Mouse (Mus musculus) activated CD4-positive, CD25-positive, alpha-beta regulatory T cell, adult 4 months (primary cell): Measurements from ENCODE around the gene Nup188. TPM values are rescaled to one million over a fixed set of nuclear protein-coding genes. Genes with fewer than 3 reads are reported as not detected.

Experiments used
- ATAC-seq: one replicate; pipeline ENCODE4 v1.8.0; 2017
- polyA plus RNA-seq, 2 experiments: library from polyadenylated mRNA; unstranded; fragments of 100-300 nt; shearing (Covaris generic); gene quantifications; one replicate each; pipeline ENCODE4 v1.2.1; 2017

The Nup188 gene
- polyA plus RNA-seq, 2 experiments from 2014 or later, result 25.8 to 30.6 TPM

GRCm38 (mm10) chr2:30389000-30389399, 102.8 kb downstream of the Nup188 start:
- ATAC-seq, result no peak

GRCm38 (mm10) chr2:30392114-30392576, 105.9 kb downstream of the Nup188 start, which contains the start of gene Dolpp1:
Gene Dolpp1 (plus strand): TSS chr2:30392254.
- ATAC-seq, result peak; percentile 97

GRCm38 (mm10) chr2:30392577-30393369, 106.6 kb downstream of the Nup188 start:
- peak; percentile 9 for ATAC-seq

GRCm38 (mm10) chr2:30393370-30393656, 107.1 kb downstream of the Nup188 start:
- no peak for ATAC-seq

Other genes starting within 250 kb of the Nup188 start
- gene Wdr34, start 237.5 kb upstream of the Nup188 start, polyA plus RNA-seq, result 1 to 10 TPM in 1 of 2 experiments, under 1 TPM in 1; 0.87 to 1.4 TPM
- 100 to 1,000 TPM; 369 to 379 TPM for gene Set, start 229.0 kb upstream of the Nup188 start, polyA plus RNA-seq
- under 1 TPM in 1 of 2 experiments, not detected in 1; 0.41 TPM for gene Pkn3, start 208.7 kb upstream of the Nup188 start, polyA plus RNA-seq
- 10 to 100 TPM; 31.6 to 32.4 TPM for gene Zdhhc12, start 192.7 kb upstream of the Nup188 start, polyA plus RNA-seq
- 10 to 100 TPM; 14.5 to 15.2 TPM for gene Zer1, start 161.8 kb upstream of the Nup188 start, polyA plus RNA-seq
- gene Tbc1d13, start 152.7 kb upstream of the Nup188 start, polyA plus RNA-seq, result 1 to 10 TPM; 6.8 to 6.9 TPM
- 1 to 10 TPM; 2.6 to 3.3 TPM for gene Endog, start 114.9 kb upstream of the Nup188 start, polyA plus RNA-seq
- 10 to 100 TPM; 32.0 to 33.8 TPM for gene Spout1, start 107.9 kb upstream of the Nup188 start, polyA plus RNA-seq
- 1 to 10 TPM; 7.0 to 7.7 TPM for gene Kyat1, start 80.5 kb upstream of the Nup188 start, polyA plus RNA-seq
- 10 to 100 TPM; 34.4 to 38.4 TPM for gene Lrrc8a, start 48.7 kb upstream of the Nup188 start, polyA plus RNA-seq
- gene Gm28035, start 45.8 kb upstream of the Nup188 start, polyA plus RNA-seq, result not detected
- gene Phyhd1, start 20.2 kb upstream of the Nup188 start, polyA plus RNA-seq, result 1 to 10 TPM; 3.9 to 4.8 TPM
- gene Gm28038, start 5.4 kb upstream of the Nup188 start, polyA plus RNA-seq, result not detected
- gene Dolk, start 63 bp upstream of the Nup188 start, polyA plus RNA-seq, result 10 to 100 TPM; 11.6 to 13.6 TPM
- gene Sh3glb2, start 72.9 kb downstream of the Nup188 start, polyA plus RNA-seq, result 100 to 1,000 TPM in 1 of 2 experiments, 10 to 100 TPM in 1; 80.5 to 105 TPM
- 1 to 10 TPM; 1.3 to 7.4 TPM for gene Miga2, start 77.8 kb downstream of the Nup188 start, polyA plus RNA-seq
- 10 to 100 TPM; 15.3 to 18.3 TPM for gene Dolpp1, start 105.9 kb downstream of the Nup188 start, polyA plus RNA-seq
- 1 to 10 TPM; 2.9 to 3.5 TPM for gene Crat, start 129.4 kb downstream of the Nup188 start, polyA plus RNA-seq
- gene Ptpa, start 129.6 kb downstream of the Nup188 start, polyA plus RNA-seq, result 10 to 100 TPM; 46.4 to 73.2 TPM
- under 1 TPM in 1 of 2 experiments, not detected in 1; 0.16 TPM for gene Ier5l, start 187.8 kb downstream of the Nup188 start, polyA plus RNA-seq